Mouse (Mus musculus) ES-Bruce4 (cell line): Measurements from ENCODE around the gene H2-Q7. TPM values are rescaled to one million over a fixed set of nuclear protein-coding genes. Genes with fewer than 3 reads are reported as not detected.

Experiments
- H3K27ac ChIP-seq: 2 replicates; pipeline ENCODE4 v1.5.1; 2012; ENCODE audit warnings: low read length, inconsistent platforms; ENCODE audit not compliant: insufficient read depth
- H3K27me3 ChIP-seq: 2 replicates; pipeline ENCODE4 v1.6.1; 2012; ENCODE audit warnings: mild to moderate bottlenecking, low read length, inconsistent platforms; ENCODE audit not compliant: control insufficient read depth, poor library complexity, insufficient read depth, severe bottlenecking
- H3K36me3 ChIP-seq: 2 replicates; pipeline ENCODE4 v1.6.1; 2012; ENCODE audit warnings: inconsistent platforms, mild to moderate bottlenecking, low read length, moderate library complexity; ENCODE audit not compliant: control insufficient read depth, poor library complexity, insufficient read depth, severe bottlenecking
- H3K4me1 ChIP-seq: one replicate; pipeline ENCODE4 v1.8.1; 2011; ENCODE audit warnings: low read length; ENCODE audit not compliant: control insufficient read depth, insufficient read depth
- H3K4me3 ChIP-seq: 2 replicates; pipeline ENCODE4 v1.5.1; 2011; ENCODE audit warnings: low read depth, mild to moderate bottlenecking, low read length
- H3K9ac ChIP-seq: 2 replicates; pipeline ENCODE4 v1.6.1; 2012; ENCODE audit warnings: low read depth, mild to moderate bottlenecking, inconsistent platforms; ENCODE audit not compliant: poor library complexity, severe bottlenecking
- H3K9me3 ChIP-seq: replicated peaks from 2 replicates; pipeline ENCODE4 v1.6.1; 2012; ENCODE audit warnings: mild to moderate bottlenecking, low read length, inconsistent platforms; ENCODE audit not compliant: control insufficient read depth, poor library complexity, insufficient read depth, severe bottlenecking
- CTCF ChIP-seq: IDR thresholded peaks from one replicate; pipeline ENCODE4 v1.8.1; 2011; ENCODE audit warnings: low read depth, low read length
- EP300 ChIP-seq: IDR thresholded peaks from 2 replicates; pipeline ENCODE4 v1.6.1; 2011; ENCODE audit warnings: low read depth, low read length; ENCODE audit not compliant: insufficient read depth
- POLR2A ChIP-seq: IDR thresholded peaks from one replicate; pipeline ENCODE4 v1.8.1; 2011; ENCODE audit warnings: low read length; ENCODE audit not compliant: insufficient read depth
- polyA plus RNA-seq: library from polyadenylated mRNA; stranded (reverse); fragments of >200 nt; gene quantifications from 2 replicates; pipeline ENCODE4 v1.2.4, GENCODE M21; 2011; ENCODE audit warnings: low read depth; ENCODE audit not compliant: missing spikeins, insufficient read depth, insufficient read length

Gene H2-Q7
- polyA plus RNA-seq, 1 experiment: 4.9 TPM

DNA sequence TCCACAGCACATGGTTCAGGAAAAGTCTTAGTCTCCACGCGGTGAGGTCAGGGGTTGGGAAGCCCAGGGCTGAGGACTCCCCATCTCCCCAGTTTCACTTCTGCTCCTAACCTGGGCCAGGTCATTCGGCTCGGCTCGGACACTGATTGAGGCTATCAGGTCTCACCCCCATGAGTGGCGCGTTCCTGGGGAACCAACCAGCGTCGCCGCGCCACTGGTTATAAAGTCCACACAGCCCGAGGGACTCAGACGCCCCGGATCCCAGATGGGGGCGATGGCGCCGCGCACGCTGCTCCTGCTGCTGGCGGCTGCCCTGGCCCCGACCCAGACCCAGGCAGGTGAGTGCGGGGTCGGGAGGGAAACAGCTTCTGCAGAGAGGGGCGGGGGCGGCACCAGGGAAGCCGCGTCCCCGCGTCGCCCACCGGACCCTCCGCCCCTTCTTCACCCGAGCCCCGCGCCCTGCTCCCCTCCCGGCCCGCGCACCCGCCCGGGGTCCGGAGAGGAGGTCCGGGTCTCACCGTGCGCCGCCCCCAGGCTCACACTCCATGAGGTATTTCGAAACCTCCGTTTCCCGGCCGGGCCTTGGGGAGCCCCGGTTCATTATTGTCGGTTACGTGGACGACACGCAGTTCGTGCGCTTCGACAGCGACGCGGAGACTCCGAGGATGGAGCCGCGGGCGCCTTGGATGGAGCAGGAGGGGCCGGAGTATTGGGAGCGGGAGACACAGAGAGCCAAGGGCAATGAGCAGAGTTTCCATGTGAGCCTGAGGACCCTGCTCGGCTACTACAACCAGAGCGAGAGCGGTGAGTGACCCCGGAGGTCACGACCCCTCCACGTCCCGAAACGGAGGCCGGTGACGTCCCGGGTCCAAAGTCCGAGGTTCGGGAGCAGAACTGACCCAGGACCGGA is 31.1 kb downstream of the H2-Q7 start, which contains the start of gene H2-Q10:
H2-Q10 (plus strand) TSS at position 248 of the 910 bp plus-strand sequence.
- no peak within 1 kb of the TSS for H3K27ac ChIP-seq
- H3K4me3 ChIP-seq: peak within 1 kb of the TSS; percentile 69
- no peaks in the 10 kb centered on the region for H3K4me1 ChIP-seq
- H3K36me3 ChIP-seq: no peaks in the 10 kb centered on the region
- peak within 1 kb of the TSS; percentile 75 for H3K9ac ChIP-seq
- peaks cover 14% of the 10 kb centered on the region for H3K27me3 ChIP-seq
- no peak for TF ChIP-seq EP300
- no peak for TF ChIP-seq POLR2A
- TF ChIP-seq CTCF: no peak
- no peaks in the 10 kb centered on the region for H3K9me3 ChIP-seq

DNA sequence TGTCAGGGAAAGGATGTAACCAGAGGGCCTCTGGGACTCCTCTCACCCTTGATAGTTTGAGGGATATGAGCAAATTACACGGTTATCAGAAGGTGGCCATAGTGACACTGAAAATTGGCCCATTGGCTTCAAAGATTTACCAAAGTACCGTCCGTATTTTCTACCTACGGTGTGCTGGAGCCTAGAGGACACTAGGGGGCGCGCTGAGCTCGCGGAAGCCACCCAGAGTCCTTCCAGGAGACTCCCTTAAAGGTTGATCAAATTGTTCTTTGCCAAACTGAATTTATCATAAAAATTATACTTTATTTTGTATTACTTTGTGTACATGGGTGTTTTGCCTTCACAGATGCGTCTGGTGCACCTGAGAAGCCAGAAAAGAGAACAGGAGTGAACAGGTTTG is 45.1 kb downstream of the H2-Q7 start:
- H3K36me3 ChIP-seq: no peaks in the 10 kb centered on the region
- no peaks in the 10 kb centered on the region for H3K9me3 ChIP-seq
- H3K4me1 ChIP-seq: peaks cover 2% of the 10 kb centered on the region
- H3K9ac ChIP-seq: no peak overlapping the region
- H3K27me3 ChIP-seq: no peaks in the 10 kb centered on the region
- H3K27ac ChIP-seq: no peak overlapping the region
- peak; percentile 92 for TF ChIP-seq CTCF
- TF ChIP-seq EP300: no peak
- H3K4me3 ChIP-seq: no peak overlapping the region

DNA sequence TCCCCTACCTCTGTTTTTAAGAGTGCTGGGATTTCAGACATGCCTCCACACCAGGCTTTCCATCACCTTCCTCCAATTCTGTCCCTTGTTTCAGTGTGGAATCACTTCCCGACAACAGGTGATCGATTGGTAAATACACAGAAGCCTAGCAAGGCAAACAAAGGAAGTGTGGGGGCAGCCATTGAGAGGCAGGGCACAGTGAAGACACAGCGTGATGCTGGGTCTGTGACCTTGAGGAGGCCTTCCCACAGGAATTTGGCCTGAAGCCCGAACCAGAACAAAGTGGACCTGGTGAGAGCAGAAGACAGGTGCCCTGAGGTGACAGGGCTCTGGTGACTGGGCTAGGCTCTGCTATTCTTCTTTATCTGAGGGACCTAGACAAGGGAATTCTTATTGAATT is 46.7 kb downstream of the H2-Q7 start:
- no peak overlapping the region for H3K4me3 ChIP-seq
- TF ChIP-seq POLR2A (no peak), CTCF (no peak), EP300 (peak; percentile 95)
- H3K9me3 ChIP-seq: no peaks in the 10 kb centered on the region
- H3K36me3 ChIP-seq: no peaks in the 10 kb centered on the region
- H3K27ac ChIP-seq: peak overlapping the region; percentile 84
- no peak overlapping the region for H3K9ac ChIP-seq
- no peaks in the 10 kb centered on the region for H3K27me3 ChIP-seq
- H3K4me1 ChIP-seq: peaks cover 8% of the 10 kb centered on the region

DNA sequence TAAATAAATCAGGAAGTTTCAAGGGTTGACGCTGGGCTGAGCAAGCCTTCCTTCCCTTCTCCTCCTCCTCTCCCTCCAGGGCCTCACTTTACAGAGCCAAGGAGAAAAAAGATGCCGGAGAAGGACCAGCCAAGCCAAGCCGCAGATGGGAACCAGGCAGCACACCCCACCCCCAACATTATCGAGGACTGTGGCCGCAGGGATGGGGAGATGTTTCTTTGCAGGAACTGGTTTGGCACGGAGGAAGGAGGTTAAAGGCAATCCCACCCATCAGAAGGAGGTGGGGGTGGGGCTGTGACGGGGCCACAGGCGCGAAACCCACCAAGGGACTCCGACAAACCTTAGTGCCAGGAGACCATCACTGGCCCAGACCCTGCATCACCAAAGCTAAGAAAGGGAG is 47.8 kb downstream of the H2-Q7 start:
- Histone ChIP-seq H3K4me1 (peaks cover 8% of the 10 kb centered on the region), H3K9me3 (no peaks in the 10 kb centered on the region), H3K27me3 (no peaks in the 10 kb centered on the region), H3K4me3 (peak overlapping the region; percentile 7; the same call in 1 of the 2 replicates), H3K9ac (peak overlapping the region; percentile 1; the same call in 1 of the 2 replicates), H3K27ac (peak overlapping the region; percentile 5), H3K36me3 (no peaks in the 10 kb centered on the region)
- TF ChIP-seq CTCF (no peak), EP300 (peak; percentile 79), POLR2A (no peak)

DNA sequence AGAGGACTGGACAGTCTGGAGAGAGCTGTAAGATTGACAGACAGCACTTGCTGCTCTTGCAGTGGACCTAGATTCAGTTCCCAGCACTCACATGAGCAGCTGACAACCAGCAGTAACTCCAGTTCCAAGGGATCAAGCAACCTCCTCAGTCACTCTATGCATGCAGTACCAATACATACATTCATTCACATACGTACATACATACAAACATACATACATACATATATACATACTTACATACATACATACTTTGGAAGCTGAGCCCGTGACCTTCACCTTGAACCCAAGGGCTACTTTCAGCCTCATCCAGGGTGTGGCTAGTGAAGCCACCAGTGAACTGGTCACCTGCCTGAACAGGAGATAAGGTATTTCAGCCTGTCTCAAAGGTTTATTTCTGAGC is 49.1 kb downstream of the H2-Q7 start:
- no peaks in the 10 kb centered on the region for H3K9me3 ChIP-seq
- no peak overlapping the region for H3K9ac ChIP-seq
- TF ChIP-seq CTCF: no peak
- TF ChIP-seq EP300: no peak
- peaks cover 8% of the 10 kb centered on the region for H3K4me1 ChIP-seq
- peak overlapping the region; percentile 88 for H3K27ac ChIP-seq
- H3K4me3 ChIP-seq: no peak overlapping the region
- H3K36me3 ChIP-seq: no peaks in the 10 kb centered on the region
- no peaks in the 10 kb centered on the region for H3K27me3 ChIP-seq

DNA sequence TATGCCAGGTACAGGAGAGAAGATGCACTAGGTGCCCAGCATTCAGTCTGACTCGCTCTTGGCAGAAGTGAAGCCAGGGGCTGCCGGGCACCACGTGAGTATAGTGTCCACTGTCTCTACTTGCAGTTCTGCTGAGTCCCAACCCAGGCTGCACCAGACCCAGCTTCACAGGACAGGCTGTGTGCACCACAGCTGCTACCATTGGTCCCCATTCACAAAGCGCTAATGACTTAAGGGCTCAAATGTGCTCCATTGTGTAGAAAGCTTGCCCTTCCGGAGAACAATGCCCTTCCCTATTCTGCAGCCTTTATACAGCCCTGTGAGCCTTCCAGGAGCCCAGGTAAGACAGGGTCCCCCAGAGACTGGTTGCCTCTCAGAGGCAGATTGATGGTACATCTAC is 51.4 kb downstream of the H2-Q7 start:
- Histone ChIP-seq H3K36me3 (no peaks in the 10 kb centered on the region), H3K27me3 (no peaks in the 10 kb centered on the region), H3K4me1 (peaks cover 8% of the 10 kb centered on the region), H3K27ac (peak overlapping the region; percentile 87), H3K9ac (0 out of 2 replicates have a peak overlapping the region, but pooled peaks have one; percentile 28), H3K9me3 (no peaks in the 10 kb centered on the region), H3K4me3 (peak overlapping the region; percentile 37)
- TF ChIP-seq CTCF: no peak
- peak; percentile 11 for TF ChIP-seq POLR2A
- TF ChIP-seq EP300: peak; percentile 89; the same call in 1 of the 2 replicates

Other genes starting within 250 kb of the H2-Q7 start
- 10.7 and 14.2 TPM in 2 replicates for gene Ltb, start 244.7 kb upstream of the H2-Q7 start, polyA plus RNA-seq
- gene Tnf, start 237.1 kb upstream of the H2-Q7 start, polyA plus RNA-seq: not detected in 2 replicates
- gene Lta, start 233.8 kb upstream of the H2-Q7 start, polyA plus RNA-seq: 0.64 TPM in 1 of 2 replicates, not detected in the other
- not detected in 2 replicates for gene Gm16181, start 218.3 kb upstream of the H2-Q7 start, polyA plus RNA-seq
- 2.3 and 4.2 TPM in 2 replicates for gene Atp6v1g2, start 205.5 kb upstream of the H2-Q7 start, polyA plus RNA-seq
- 7.9 and 12.5 TPM in 2 replicates for gene Nfkbil1, start 203.4 kb upstream of the H2-Q7 start, polyA plus RNA-seq
- gene Ddx39b, start 197.4 kb upstream of the H2-Q7 start, polyA plus RNA-seq: 245 and 258 TPM in 2 replicates
- 19.8 and 23.1 TPM in 2 replicates for gene H2-D1, start 176.4 kb upstream of the H2-Q7 start, polyA plus RNA-seq
- gene H2-Q1, start 118.8 kb upstream of the H2-Q7 start, polyA plus RNA-seq: not detected in 2 replicates
- gene H2-Q2, start 96.9 kb upstream of the H2-Q7 start, polyA plus RNA-seq: 5.6 and 5.8 TPM in 2 replicates
- gene H2-Q4, start 59.5 kb upstream of the H2-Q7 start, polyA plus RNA-seq: 10.0 and 11.6 TPM in 2 replicates
- 2.1 and 2.2 TPM in 2 replicates for gene H2-Q6, start 14.3 kb upstream of the H2-Q7 start, polyA plus RNA-seq
- gene H2-Q10, start 30.9 kb downstream of the H2-Q7 start, polyA plus RNA-seq: 0.68 and 2.0 TPM in 2 replicates
- 397 and 429 TPM in 2 replicates for gene Pou5f1, start 66.9 kb downstream of the H2-Q7 start, polyA plus RNA-seq
- gene Tcf19, start 77.7 kb downstream of the H2-Q7 start, polyA plus RNA-seq: 4.0 and 5.2 TPM in 2 replicates
- 13.4 and 15.3 TPM in 2 replicates for gene Cchcr1, start 77.9 kb downstream of the H2-Q7 start, polyA plus RNA-seq
- gene Psors1c2, start 94.0 kb downstream of the H2-Q7 start, polyA plus RNA-seq: 4.6 and 7.0 TPM in 2 replicates
- 0.33 TPM in 1 of 2 replicates, not detected in the other for gene Cdsn, start 113.0 kb downstream of the H2-Q7 start, polyA plus RNA-seq
- gene 2300002M23Rik, start 128.3 kb downstream of the H2-Q7 start, polyA plus RNA-seq: 0.46 TPM in 1 of 2 replicates, not detected in the other
- not detected in 2 replicates for gene Sfta2, start 162.4 kb downstream of the H2-Q7 start, polyA plus RNA-seq
- gene Gm9573, start 187.5 kb downstream of the H2-Q7 start, polyA plus RNA-seq: not detected in 2 replicates
- 1.3 and 2.5 TPM in 2 replicates for gene Mucl3, start 204.5 kb downstream of the H2-Q7 start, polyA plus RNA-seq
- gene Vars2, start 228.4 kb downstream of the H2-Q7 start, polyA plus RNA-seq: 35.2 and 41.1 TPM in 2 replicates
- gene Gtf2h4, start 234.6 kb downstream of the H2-Q7 start, polyA plus RNA-seq: 80.7 and 105 TPM in 2 replicates